Mouse (Mus musculus) testis, adult 2 months (tissue): ENCODE results near the gene Enpp6.

Experiments
- CTCF ChIP-seq: fragments of 200-500 bp; IDR thresholded peaks from 2 replicates; pipeline ENCODE4 v1.5.1; 2012; ENCODE audit warnings: low read depth, mild to moderate bottlenecking, inconsistent platforms, low read length, moderate library complexity; ENCODE audit not compliant: control insufficient read depth, insufficient read depth, insufficient replicate concordance
- POLR2A ChIP-seq: fragments of 200-500 bp; IDR thresholded peaks from 2 replicates; pipeline ENCODE4 v1.6.1; 2012; ENCODE audit warnings: low read depth, mild to moderate bottlenecking, inconsistent platforms, low read length, moderate library complexity; ENCODE audit not compliant: control insufficient read depth

DNA sequence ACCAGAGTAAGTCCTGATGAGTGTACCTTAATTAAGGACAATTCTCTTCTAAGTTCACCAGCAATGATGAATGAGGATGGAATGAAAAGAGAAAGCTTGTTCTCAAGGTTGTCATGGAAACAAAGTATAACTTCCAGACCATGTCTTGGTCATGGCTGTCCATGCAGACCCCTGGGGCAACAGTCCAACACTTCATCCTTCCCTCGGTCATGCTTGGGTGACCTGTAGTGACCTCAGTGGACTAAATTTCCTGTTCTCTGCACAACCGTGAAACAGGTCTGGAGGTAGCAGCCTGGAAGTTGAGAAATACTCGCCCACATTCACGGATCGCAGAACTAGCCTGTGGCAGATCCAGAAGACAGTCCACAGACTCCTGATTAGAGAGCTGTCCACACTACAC is 50.7 kb downstream of the Enpp6 start:
- no peak for TF ChIP-seq POLR2A
- no peak for TF ChIP-seq CTCF
